Mouse (Mus musculus) intestine, postnatal 0 days (tissue): ENCODE data around the gene Pls1. TPM values are rescaled to one million over a fixed set of nuclear protein-coding genes. Genes with fewer than 3 reads are reported as not detected.

Experiments
- ATAC-seq: fragments of 200-750 bp; cut with Nextera tagmentation; 2 replicates; pipeline ENCODE4 v1.8.0; 2017; ENCODE audit warnings: mild to moderate bottlenecking, moderate TSS enrichment, moderate library complexity
- H3K27ac ChIP-seq: fragments of 300-500 bp; sonication (generic); 2 replicates; pipeline ENCODE4 v1.5.1; 2014; ENCODE audit warnings: mild to moderate bottlenecking, low read depth, low read length, moderate library complexity
- H3K27me3 ChIP-seq: fragments of 300-500 bp; sonication (generic); replicated peaks from 2 replicates; pipeline ENCODE4 v1.6.1; 2014; ENCODE audit warnings: low read length, mixed read lengths; ENCODE audit not compliant: control insufficient read depth, insufficient read depth
- H3K36me3 ChIP-seq: fragments of 300-500 bp; sonication (generic); 2 replicates; pipeline ENCODE4 v1.6.1; 2014; ENCODE audit warnings: mild to moderate bottlenecking, moderate library complexity; ENCODE audit not compliant: control insufficient read depth, insufficient read depth
- H3K4me1 ChIP-seq: fragments of 300-500 bp; sonication (generic); replicated peaks from 2 replicates; pipeline ENCODE4 v1.6.1; 2014; ENCODE audit warnings: antibody characterized with exemption, low read length, mixed read lengths; ENCODE audit not compliant: control insufficient read depth, insufficient read depth
- H3K4me2 ChIP-seq: fragments of 300-500 bp; sonication (generic); replicated peaks from 2 replicates; pipeline ENCODE4 v1.6.1; 2014; ENCODE audit warnings: low read depth, mild to moderate bottlenecking, moderate library complexity
- H3K4me3 ChIP-seq: fragments of 300-500 bp; sonication (generic); 2 replicates; pipeline ENCODE4 v1.5.1; 2014; ENCODE audit warnings: low read depth, low read length
- H3K9ac ChIP-seq: fragments of 300-500 bp; sonication (generic); 2 replicates; pipeline ENCODE4 v1.6.1; 2014; ENCODE audit warnings: mild to moderate bottlenecking, low read depth, low read length
- H3K9me3 ChIP-seq: fragments of 300-500 bp; sonication (generic); 2 replicates; pipeline ENCODE4 v1.6.1; 2016; ENCODE audit warnings: mixed run types; ENCODE audit not compliant: control insufficient read depth
- CTCF ChIP-seq: sonication (generic); IDR thresholded peaks from 2 replicates; pipeline ENCODE4 v1.5.1; 2016; ENCODE audit warnings: low read depth, mild to moderate bottlenecking, control low read depth, antibody characterized with exemption, moderate library complexity
- WGBS: fragments of 180-500 bp; shearing (Covaris S2); extraction: QIAGEN DNeasy Blood & Tissue Kit; methylation state at CpG from one replicate; pipeline ENCODE4 v1.1.7; 2014; 5-methylcytosine and 5-hydroxymethylcytosine counted together
- polyA plus RNA-seq: library from polyadenylated mRNA; unstranded; fragments of >200 nt; fragmentation: Nextera tagmentation; extraction: Ambion mirVana; gene quantifications from 2 replicates; pipeline ENCODE4 v1.2.1, GENCODE M21; 2015

Pls1 gene
- polyA plus RNA-seq, 1 experiment from 2014 or later = 512 TPM

DNA sequence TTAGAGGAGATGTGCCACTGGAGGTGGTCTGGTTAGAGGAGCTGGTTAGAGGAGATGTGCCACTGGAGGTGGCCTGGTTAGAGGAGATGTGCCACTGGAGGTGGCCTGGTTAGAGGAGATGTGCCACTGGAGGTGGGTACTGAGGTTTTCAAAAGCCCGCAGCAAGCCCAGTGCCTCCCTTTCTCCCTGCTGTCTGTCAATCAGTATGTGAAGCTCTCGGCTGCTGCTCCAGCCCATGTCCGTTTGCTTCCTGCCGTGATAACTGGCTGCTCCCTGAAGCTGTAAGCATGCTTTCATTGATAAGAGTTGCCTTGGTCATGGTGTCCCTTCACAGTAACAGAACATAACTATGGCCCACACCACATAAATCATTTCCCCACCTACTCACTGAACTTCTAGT is 81.9 kb downstream of the Pls1 start:
- H3K27me3 ChIP-seq = no peaks in the 10 kb centered on the region
- ATAC-seq = no peak

GRCm38 (mm10) chr9:95762228-95762627 is 82.9 kb downstream of the Pls1 start:
- Histone ChIP-seq H3K4me2 (no peak overlapping the region), H3K9me3 (no peaks in the 10 kb centered on the region), H3K4me3 (no peak overlapping the region), H3K27ac (no peak overlapping the region), H3K9ac (no peak overlapping the region), H3K27me3 (no peaks in the 10 kb centered on the region), H3K4me1 (no peaks in the 10 kb centered on the region), H3K36me3 (peaks cover 20% of the 10 kb centered on the region)
- WGBS = 93% methylated on average over 3 of the region's 3 CpGs
- TF ChIP-seq CTCF = no peak
- ATAC-seq = no peak

More for the DNA sequence above, 81.9 kb downstream of the Pls1 start:
- H3K36me3 ChIP-seq = peaks cover 22% of the 10 kb centered on the region
- TF ChIP-seq CTCF = no peak
- H3K9me3 ChIP-seq = no peaks in the 10 kb centered on the region
- no peak overlapping the region for H3K9ac ChIP-seq
- no peak overlapping the region for H3K4me2 ChIP-seq
- H3K4me1 ChIP-seq = no peaks in the 10 kb centered on the region
- no peak overlapping the region for H3K27ac ChIP-seq
- no peak overlapping the region for H3K4me3 ChIP-seq
- WGBS = 69% methylated on average over 4 of the region's 4 CpGs

DNA sequence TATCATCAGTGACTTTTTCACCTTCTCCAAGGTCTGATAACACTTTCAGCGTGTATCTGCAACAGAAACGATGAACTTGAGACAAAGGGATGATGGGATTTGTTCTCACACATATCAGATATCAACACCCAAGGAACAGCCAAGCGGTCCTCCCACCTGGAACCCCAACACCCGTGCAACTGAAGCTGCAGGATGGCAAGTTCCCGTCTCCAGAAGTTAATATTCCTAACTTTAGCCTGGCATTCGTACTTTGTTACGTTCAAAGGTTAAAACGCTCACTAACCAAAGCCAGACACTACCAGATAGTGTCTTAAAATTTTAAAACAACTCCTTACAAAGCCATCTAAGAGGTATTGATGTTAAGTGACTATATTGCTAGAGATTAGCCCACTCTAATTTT is 83.7 kb downstream of the Pls1 start:
- 83% methylated on average over 8 of the region's 8 CpGs for WGBS
- ATAC-seq = no peak
- Histone ChIP-seq H3K4me1 (no peaks in the 10 kb centered on the region), H3K27ac (no peak overlapping the region), H3K9me3 (no peaks in the 10 kb centered on the region), H3K27me3 (no peaks in the 10 kb centered on the region), H3K9ac (no peak overlapping the region), H3K4me2 (no peak overlapping the region), H3K36me3 (peaks cover 18% of the 10 kb centered on the region), H3K4me3 (no peak overlapping the region)
- no peak for TF ChIP-seq CTCF

DNA sequence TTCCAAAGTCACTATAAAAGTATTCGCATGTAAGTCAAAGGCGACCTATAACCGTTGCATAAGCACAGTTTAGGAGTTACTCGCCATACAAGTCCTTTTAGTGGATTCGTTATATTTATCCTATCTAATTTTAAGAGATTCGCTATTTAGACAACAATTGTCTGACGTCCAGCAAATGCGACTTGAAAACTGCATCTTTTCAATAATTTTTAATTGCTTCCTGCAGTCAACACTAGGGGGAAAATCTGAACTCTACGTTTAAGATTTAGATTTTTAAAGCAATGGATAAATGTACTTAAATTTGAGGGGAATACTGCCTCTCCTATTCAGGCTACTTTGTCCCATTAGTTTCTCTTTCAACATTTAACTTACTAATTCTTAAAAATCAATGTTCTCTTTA is 94.4 kb downstream of the Pls1 start:
- Histone ChIP-seq H3K4me3 (peak overlapping the region; percentile 79; the same call in 1 of the 2 replicates), H3K9ac (no peak overlapping the region), H3K27me3 (peaks cover 10% of the 10 kb centered on the region; the same call in 1 of the 2 replicates), H3K4me2 (peak overlapping the region; percentile 97; the same call in 1 of the 2 replicates), H3K27ac (no peak overlapping the region), H3K4me1 (no peaks in the 10 kb centered on the region), H3K36me3 (peaks cover 5% of the 10 kb centered on the region; the same call in 1 of the 2 replicates), H3K9me3 (no peaks in the 10 kb centered on the region)
- 38% methylated on average over 9 of the region's 9 CpGs for WGBS
- ATAC-seq = no peak
- TF ChIP-seq CTCF = peak; percentile 28

- no peak within 1 kb of the TSS for H3K27ac ChIP-seq
- H3K9ac ChIP-seq = peak within 1 kb of the TSS; percentile 79
- H3K4me2 ChIP-seq = peak within 1 kb of the TSS; percentile 97
- no peaks in the 10 kb centered on the region; the same call in 1 of the 2 replicates for H3K36me3 ChIP-seq
- WGBS = under 1% methylated on average over 55 of the region's 56 CpGs
- no peaks in the 10 kb centered on the region for H3K9me3 ChIP-seq
- no peaks in the 10 kb centered on the region for H3K4me1 ChIP-seq
- peaks cover 10% of the 10 kb centered on the region; the same call in 1 of the 2 replicates for H3K27me3 ChIP-seq
- peak within 1 kb of the TSS; percentile 79 for H3K4me3 ChIP-seq
- TF ChIP-seq CTCF = peak; percentile 6; the same call in 1 of the 2 replicates
- peak; percentile 90 for ATAC-seq
Observed at GRCm38 (mm10) chr9:95750037-95750511, 95.0 kb downstream of the Pls1 start, which contains the start of gene Trpc1. TSS of gene Trpc1 (minus strand) at chr9:95750375.

DNA sequence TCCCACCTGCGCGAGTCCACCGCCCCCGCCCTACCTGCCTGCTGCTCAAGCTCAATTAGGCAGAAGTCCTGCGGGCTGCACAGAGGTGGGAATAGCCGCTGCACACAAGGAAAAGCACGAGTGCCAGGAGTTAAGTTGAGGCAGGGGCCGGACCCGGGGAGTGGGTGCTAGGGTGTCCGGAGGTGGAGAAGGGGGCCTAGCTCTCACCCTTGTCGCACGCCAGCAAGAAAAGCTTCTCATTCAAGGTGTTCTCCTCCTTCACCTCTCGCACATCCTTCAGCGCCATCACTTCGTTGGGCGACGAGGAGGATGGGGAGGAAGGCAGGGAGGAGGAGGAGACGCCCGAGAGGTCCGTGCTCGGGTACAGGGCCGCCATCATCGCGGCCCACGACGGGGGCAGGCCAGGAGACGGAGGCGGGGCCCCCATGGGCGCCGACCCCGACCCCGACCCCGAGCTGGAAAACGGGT is 95.6 kb downstream of the Pls1 start:
- TF ChIP-seq CTCF = no peak
- Histone ChIP-seq H3K9me3 (no peaks in the 10 kb centered on the region), H3K4me1 (no peaks in the 10 kb centered on the region), H3K27me3 (peaks cover 10% of the 10 kb centered on the region; the same call in 1 of the 2 replicates), H3K4me2 (peak overlapping the region; percentile 97), H3K27ac (no peak overlapping the region), H3K4me3 (peak overlapping the region; percentile 79), H3K9ac (peak overlapping the region; percentile 79), H3K36me3 (no peaks in the 10 kb centered on the region; the same call in 1 of the 2 replicates)
- ATAC-seq = peak; percentile 32
- WGBS = 3% methylated on average over 34 of the region's 34 CpGs
